Mouse (Mus musculus) bone marrow, adult 2 months (tissue): ENCODE data around the gene Castor1.

ENCODE experiments used
- CTCF ChIP-seq: fragments of 200-500 bp; IDR thresholded peaks from 2 replicates; pipeline ENCODE4 v1.5.1; 2011; ENCODE audit warnings: low read length, control low read depth; ENCODE audit not compliant: control insufficient read depth, insufficient read depth
- POLR2A ChIP-seq: fragments of 200-500 bp; IDR thresholded peaks from 2 replicates; pipeline ENCODE4 v1.6.1; 2011; ENCODE audit warnings: low read depth, mild to moderate bottlenecking, control low read depth, low read length, borderline replicate concordance; ENCODE audit not compliant: control insufficient read depth

DNA sequence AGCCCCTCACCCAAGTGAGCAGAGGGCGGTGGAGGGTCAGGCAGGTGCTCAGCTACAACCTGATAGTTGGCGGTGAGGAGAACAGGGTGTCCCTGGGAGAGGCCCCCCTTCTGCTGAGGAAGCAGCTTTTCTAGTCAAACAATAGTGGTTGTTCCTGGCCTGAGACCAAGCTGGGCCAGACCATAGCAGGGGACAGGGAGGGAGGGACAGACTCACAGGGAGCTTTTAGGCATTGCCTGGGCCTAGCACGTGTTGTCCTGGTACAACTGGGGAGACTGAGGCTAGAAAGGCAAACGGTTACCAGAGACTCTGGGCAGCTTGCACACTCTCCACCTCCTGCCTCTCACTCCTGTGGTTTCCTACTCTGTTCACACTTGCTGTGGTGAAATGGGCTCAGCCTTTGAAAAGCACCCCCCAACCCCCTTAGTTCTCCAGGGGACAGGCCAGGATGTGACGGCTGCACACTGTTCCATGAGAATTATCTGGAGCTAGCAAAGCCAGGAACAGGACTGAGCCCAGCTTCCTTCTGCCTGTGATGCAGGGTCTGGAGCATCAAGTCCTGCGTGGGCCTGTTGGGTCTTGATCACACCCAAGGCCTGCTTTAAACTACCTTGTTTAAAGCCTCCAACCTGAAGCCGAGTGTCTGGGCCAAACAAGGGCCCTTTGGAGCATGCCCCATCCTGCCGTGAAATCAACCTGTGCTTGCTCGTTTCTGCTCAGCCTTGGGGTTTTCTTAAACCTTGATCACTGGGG lies 1.6 kb upstream of the Castor1 start:
- no peak for TF ChIP-seq CTCF
- no peak for TF ChIP-seq POLR2A
